Mouse (Mus musculus): ENCODE results near the gene Gxylt2.

DNA sequence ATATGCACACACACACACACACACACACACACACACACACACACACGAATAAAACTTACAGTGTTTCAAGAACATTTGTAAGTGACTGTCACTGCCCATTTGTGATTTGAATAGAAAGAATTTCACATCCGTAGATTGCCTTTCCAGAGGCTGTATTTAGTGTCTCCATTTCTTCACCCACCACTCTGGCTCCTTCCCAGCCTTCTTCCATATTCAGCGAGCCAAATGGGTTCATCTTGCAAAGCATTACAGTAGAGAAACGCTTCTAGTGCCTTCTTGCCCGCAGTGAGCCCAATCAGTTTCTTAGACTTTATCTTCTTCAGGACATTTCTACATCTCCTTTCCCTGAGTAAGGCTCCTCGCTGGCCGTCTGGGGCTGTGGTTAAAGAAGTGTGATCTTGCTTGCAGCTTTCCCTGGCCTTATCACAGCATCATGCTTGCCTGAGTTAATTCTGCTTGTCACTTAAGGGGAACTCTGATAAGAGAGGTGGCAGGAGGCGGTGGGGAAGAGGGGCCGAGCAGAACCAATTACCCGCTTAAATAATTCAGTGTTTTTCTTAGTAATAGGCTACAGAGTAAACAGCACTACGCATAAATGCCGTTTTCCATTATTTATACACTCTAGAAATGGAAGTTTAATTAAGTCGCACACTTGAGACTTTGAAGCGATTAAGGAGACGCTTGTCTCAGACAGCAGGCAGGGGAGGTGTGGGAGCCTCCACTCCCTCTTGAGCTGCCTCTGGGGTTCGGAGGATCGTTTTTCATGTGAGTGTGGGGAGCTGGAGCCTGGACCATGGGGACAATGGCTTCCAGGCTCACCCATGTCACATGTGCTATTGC lies 16.6 kb downstream of the Gxylt2 start:
- no peak for TF ChIP-seq POLR2A (IDR thresholded peaks at IDR 0.05; ENCODE audit: insufficient read depth, low read length)
- no peak for TF ChIP-seq CTCF (IDR thresholded peaks at IDR 0.05; ENCODE audit: low read depth, low read length)
- no peak for TF ChIP-seq EP300 (IDR thresholded peaks at IDR 0.05; ENCODE audit: insufficient read depth, low read depth, low read length)
